ENCODE assay signal across 8 mouse cellular contexts in genomic region chr5:144255632-144256540, GRCm38 (mm10). TPM values are rescaled to one million over a fixed set of nuclear protein-coding genes. Genes with fewer than 3 reads are reported as not detected.
DNase-seq lines count a peak whose midpoint lies in the region; ATAC-seq and TF ChIP-seq lines count a peak whose summit lies in the region.

No protein-coding gene starts in this region.

- peak overlapping the region; percentile 77 for H3K4me2 ChIP-seq in forebrain, embryonic 11.5 days (ENCODE audit: low read depth, low read length, severe bottlenecking)

- peak overlapping the region; percentile 84 for H3K4me3 ChIP-seq in E14TG2a.4 (replicated peaks; ENCODE audit: low read length)
- H3K4me3 ChIP-seq in bone marrow macrophage, adult 2 months (ENCODE audit: insufficient read depth, low read length) = peak overlapping the region; percentile 72
- H3K4me3 ChIP-seq in forebrain, embryonic 11.5 days (ENCODE audit: low read depth, low read length) = peak overlapping the region; percentile 99

- DNase-seq in forebrain, embryonic 11.5 days (ENCODE audit: low spot score) = peak; percentile 82
- DNase-seq in heart, postnatal 14 days = peak; percentile 60 to 66
- peak; percentile 67 to 79 for DNase-seq in kidney, postnatal 4 days
- DNase-seq in lung, postnatal 14 days = peak; percentile 53
- DNase-seq in ovary, postnatal 10 days (ENCODE audit: low spot score) = peak; percentile 52
- DNase-seq in thymus, postnatal 10 days (ENCODE audit: low spot score in 2 of 2) = peak; percentile 28 to 31

- H3K36me3 ChIP-seq in E14TG2a.4 (ENCODE audit: insufficient read depth, low read length) = peaks cover 46% of the 10 kb centered on the region
- H3K36me3 ChIP-seq in forebrain, embryonic 11.5 days (ENCODE audit: control insufficient read depth, insufficient read depth, low read length) = no peaks in the 10 kb centered on the region

- H3K27ac ChIP-seq in bone marrow macrophage, adult 2 months (ENCODE audit: insufficient read depth, low read depth, low read length) = peak overlapping the region; percentile 94
- H3K27ac ChIP-seq in forebrain, embryonic 11.5 days (ENCODE audit: low read depth, low read length) = peak overlapping the region; percentile 74

- no peaks in the 10 kb centered on the region for H3K27me3 ChIP-seq in E14TG2a.4 (ENCODE audit: insufficient read depth, low read length)
- no peaks in the 10 kb centered on the region for H3K27me3 ChIP-seq in forebrain, embryonic 11.5 days (ENCODE audit: control insufficient read depth, insufficient read depth, low read length)

- TF ChIP-seq CTCF in E14TG2a.4 (conservative IDR thresholded peaks at IDR 0.05; ENCODE audit: low read length) = no peak
- TF ChIP-seq CTCF in bone marrow macrophage, adult 2 months (IDR thresholded peaks at IDR 0.05; ENCODE audit: low read depth, low read length) = no peak

- 0 out of 2 replicates have a peak, but pooled peaks have one; percentile 14 for TF ChIP-seq POLR2A in bone marrow macrophage, adult 2 months (IDR thresholded peaks at IDR 0.05; ENCODE audit: borderline replicate concordance, low read depth, low read length)

- peaks cover 67% of the 10 kb centered on the region for H3K4me1 ChIP-seq in E14TG2a.4 (replicated peaks; ENCODE audit: low read depth, low read length)
- peaks cover 42% of the 10 kb centered on the region for H3K4me1 ChIP-seq in bone marrow macrophage, adult 2 months (ENCODE audit: control insufficient read depth, insufficient read depth, low read length)
- peaks cover 25% of the 10 kb centered on the region for H3K4me1 ChIP-seq in forebrain, embryonic 11.5 days (replicated peaks; ENCODE audit: control insufficient read depth, insufficient read depth, low read length)

- no peaks in the 10 kb centered on the region for H3K9me3 ChIP-seq in E14TG2a.4 (ENCODE audit: low read length)
- no peaks in the 10 kb centered on the region for H3K9me3 ChIP-seq in forebrain, embryonic 11.5 days (ENCODE audit: control insufficient read depth, low read length)

- intact Hi-C loops in heart, postnatal 14 days (cut with DNase I) = loop anchor here (2.0 kb wide), 1 partner anchor 33 kb away; the partner anchor contains the start of gene Tecpr1

- WGBS in forebrain, embryonic 11.5 days = under 1% methylated on average over 39 of the region's 40 CpGs

- peak overlapping the region; percentile 93 for H3K9ac ChIP-seq in forebrain, embryonic 11.5 days (ENCODE audit: low read length)

- peak; percentile 68 for ATAC-seq in forebrain, embryonic 11.5 days (replicated peaks; ENCODE audit: low FRiP score)

RNA-seq across cellular contexts. Expression of gene Bri3, which starts 11.6 kb away (rescaled TPM):
- polyA plus RNA-seq in bone marrow macrophage, adult 2 months (2012; ENCODE audit: insufficient read depth, insufficient read length, missing spikeins) = 521 and 566 TPM in 2 replicates
- 128 and 136 TPM in 2 replicates for polyA plus RNA-seq in forebrain, embryonic 11.5 days (2014; fragmentation: Nextera tagmentation; extraction: Ambion mirVana)
- 100 to 1,000 TPM; 125 to 128 TPM for total RNA-seq in heart, postnatal 14 days (2021)

RNA-seq across cellular contexts. Expression of gene Tecpr1, which starts 32.5 kb away (rescaled TPM):
- polyA plus RNA-seq in bone marrow macrophage, adult 2 months (2012; ENCODE audit: insufficient read depth, insufficient read length, missing spikeins) = 50.7 and 55.3 TPM in 2 replicates
- 17.5 and 20.1 TPM in 2 replicates for polyA plus RNA-seq in forebrain, embryonic 11.5 days (2014; fragmentation: Nextera tagmentation; extraction: Ambion mirVana)
- 10 to 100 TPM; 29.5 to 34.7 TPM for total RNA-seq in heart, postnatal 14 days (2021)

Comparison
In these comparisons a context has a peak if more than half of its experiments do, and no peak if none do; other contexts are left out.
1. Peak in every context shown above with its lines: DNase-seq, ATAC-seq, H3K4me3 ChIP-seq and H3K27ac ChIP-seq.
2. DNase-seq: peak in every context shown above with its lines; median percentile 82 in forebrain, embryonic 11.5 days; 73 in kidney, postnatal 4 days; 63 in heart, postnatal 14 days; 53 in lung, postnatal 14 days; 52 in ovary, postnatal 10 days; 30 in thymus, postnatal 10 days.